Mouse (Mus musculus) G1E (cell line): Measurements from ENCODE around the gene Rhoj.

ENCODE experiments used
- CTCF ChIP-seq: IDR thresholded peaks from 2 replicates; pipeline ENCODE4 v1.5.1; 2012; ENCODE audit warnings: low read depth, low read length, inconsistent platforms, mixed read lengths
- GATA1 ChIP-seq: IDR thresholded peaks from 2 replicates; pipeline ENCODE4 v1.6.1; 2012; ENCODE audit warnings: borderline replicate concordance, low read length, inconsistent platforms, mixed read lengths
- GATA2 ChIP-seq: IDR thresholded peaks from 2 replicates; pipeline ENCODE4 v1.6.1; 2012; ENCODE audit warnings: low read depth, low read length, inconsistent platforms, borderline replicate concordance
- POLR2AphosphoS5 ChIP-seq: IDR thresholded peaks from 2 replicates; pipeline ENCODE4 v1.6.1; 2012; ENCODE audit warnings: low read depth, low read length, inconsistent platforms; ENCODE audit not compliant: insufficient replicate concordance
- TAL1 ChIP-seq: conservative IDR thresholded peaks from 2 replicates; pipeline ENCODE4 v1.6.1; 2012; ENCODE audit warnings: low read depth, low read length, inconsistent platforms, mixed read lengths

DNA sequence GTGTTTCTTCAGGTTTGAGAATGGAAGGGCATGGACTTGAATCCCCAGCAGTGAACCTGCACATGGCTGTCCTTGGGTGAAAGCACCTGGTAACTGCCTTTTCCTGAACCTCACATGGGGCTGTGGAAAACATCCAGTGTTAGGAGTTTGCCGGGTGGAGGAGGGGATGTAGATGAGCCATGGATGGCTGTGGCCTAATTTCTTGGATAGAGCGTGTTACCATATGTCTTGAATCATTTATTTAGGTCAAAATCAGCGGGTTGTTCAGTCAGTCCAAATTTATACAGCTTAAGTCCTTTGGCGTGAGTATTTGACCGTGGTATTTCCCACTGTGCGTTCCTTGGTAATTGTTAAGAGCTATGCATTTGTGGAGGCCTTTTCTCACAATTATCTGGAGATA, 68.0 kb downstream of the Rhoj start:
- TF ChIP-seq GATA2 (no peak), CTCF (no peak), GATA1 (no peak), TAL1 (no peak), POLR2AphosphoS5 (no peak)
